Mouse (Mus musculus) adrenal gland, adult 8-10 months (tissue): ENCODE data around the gene Mterf4. TPM values are rescaled to one million over a fixed set of nuclear protein-coding genes. Genes with fewer than 3 reads are reported as not detected.
"Not testable (repeated sequence)": the region's sequence is repeated elsewhere in the genome, so short reads cannot be mapped to it uniquely, and the experiment has no call there.

Experiments used
- DNase-seq: peaks from one replicate; pipeline ENCODE4 v3.0.0; 2022
- total RNA-seq, 4 experiments: library from RNA; stranded (reverse); gene quantifications; 2 replicates each; pipeline ENCODE4 v1.2.4; 2022

The Mterf4 gene
- 10 to 100 TPM; 25.1 to 28.8 (median 26.1) TPM for total RNA-seq

GRCm38 (mm10) chr1:93305581-93306337, at the start of gene Mterf4:
Mterf4 (minus strand) TSS chr1:93305915.
- DNase-seq = peak; percentile 71

GRCm38 (mm10) chr1:93352724-93353123, 47.0 kb upstream of the Mterf4 start:
- no peak for DNase-seq

GRCm38 (mm10) chr1:93349701-93350100, 44.0 kb upstream of the Mterf4 start:
- DNase-seq = no peak

GRCm38 (mm10) chr1:93347176-93347575, 41.5 kb upstream of the Mterf4 start:
- no peak for DNase-seq

GRCm38 (mm10) chr1:93343504-93344047, 37.9 kb upstream of the Mterf4 start:
- peak; percentile 93 for DNase-seq

- peak; percentile 95 for DNase-seq
Observed at GRCm38 (mm10) chr1:93342648-93343503, 37.2 kb upstream of the Mterf4 start, which contains the start of the genes Ppp1r7 and Pask. Ppp1r7 (plus strand) TSS chr1:93342854. Pask (minus strand) TSS chr1:93343482.

GRCm38 (mm10) chr1:93334621-93335020, 28.9 kb upstream of the Mterf4 start:
- DNase-seq = no peak

GRCm38 (mm10) chr1:93326446-93326845, 20.7 kb upstream of the Mterf4 start:
- DNase-seq = peak; percentile 24

- no peak for DNase-seq
Observed at GRCm38 (mm10) chr1:93323973-93324372, 18.3 kb upstream of the Mterf4 start.

- peak; percentile 83 for DNase-seq
Observed at GRCm38 (mm10) chr1:93300578-93300977, 5.1 kb downstream of the Mterf4 start.

- no peak for DNase-seq
Observed at GRCm38 (mm10) chr1:93299791-93300190, 5.9 kb downstream of the Mterf4 start.

GRCm38 (mm10) chr1:93294491-93294890, 11.2 kb downstream of the Mterf4 start:
- not testable (repeated sequence) for DNase-seq

GRCm38 (mm10) chr1:93292006-93292405, 13.7 kb downstream of the Mterf4 start:
- DNase-seq = no peak

- no peak for DNase-seq
Observed at GRCm38 (mm10) chr1:93291591-93291990, 14.1 kb downstream of the Mterf4 start.

- DNase-seq = no peak
Observed at GRCm38 (mm10) chr1:93290956-93291355, 14.8 kb downstream of the Mterf4 start.

GRCm38 (mm10) chr1:93289678-93290214, 16.0 kb downstream of the Mterf4 start:
- DNase-seq = no peak

GRCm38 (mm10) chr1:93277041-93277440, 28.7 kb downstream of the Mterf4 start:
- no peak for DNase-seq

GRCm38 (mm10) chr1:93275561-93275960, 30.2 kb downstream of the Mterf4 start:
- DNase-seq = no peak

- DNase-seq = no peak
Observed at GRCm38 (mm10) chr1:93272409-93272821, 33.3 kb downstream of the Mterf4 start.

GRCm38 (mm10) chr1:93271751-93272150, 34.0 kb downstream of the Mterf4 start:
- DNase-seq = no peak

GRCm38 (mm10) chr1:93270516-93271240, 35.0 kb downstream of the Mterf4 start:
- no peak for DNase-seq

- no peak for DNase-seq
Observed at GRCm38 (mm10) chr1:93268246-93268645, 37.5 kb downstream of the Mterf4 start.
